In genomic region chr2:4029031-4029747, GRCm38 (mm10) we compare ENCODE assay signal across 15 mouse cellular contexts.
"Had no signal": no experiment of that assay in that cellular context is flagged by ENCODE, and none has a peak within 500 bp of the region (broad histone marks: within the 10 kb centered on the region; RNA-seq: fewer than 3 reads in every experiment).

No protein-coding gene starts in this region.

- H3K9me3 ChIP-seq: limb, embryonic 15.5 days; liver, embryonic 12.5 days; midbrain, embryonic 12.5 days; neural tube, embryonic 13.5 days had no signal

- DNase-seq: kidney, adult 9 months; lung, embryonic 14.5 days; lung, postnatal 10 days; lung, postnatal 4 days; retina, postnatal 1 day; right cerebral cortex, postnatal 4 days; spleen, adult 18-20 months; thymus, adult 18-20 months; thymus, postnatal 14 days had no signal

- H3K36me3 ChIP-seq: limb, embryonic 15.5 days; liver, embryonic 12.5 days; midbrain, embryonic 12.5 days; neural tube, embryonic 13.5 days had no signal

- ATAC-seq: inflammation-experienced regulatory T-cells, adult 6 months; liver, embryonic 12.5 days; midbrain, embryonic 16.5 days had no signal

- H3K4me1 ChIP-seq: liver, embryonic 12.5 days; midbrain, embryonic 12.5 days had no signal

- H3K4me3 ChIP-seq: limb, embryonic 15.5 days; liver, embryonic 12.5 days; midbrain, embryonic 12.5 days; neural tube, embryonic 13.5 days had no signal

- H3K27ac ChIP-seq: limb, embryonic 15.5 days; liver, embryonic 12.5 days; midbrain, embryonic 12.5 days; neural tube, embryonic 13.5 days had no signal

- H3K9ac ChIP-seq: limb, embryonic 15.5 days; liver, embryonic 12.5 days; lung, embryonic 14.5 days; midbrain, embryonic 12.5 days; neural tube, embryonic 13.5 days had no signal

- H3K27me3 ChIP-seq: limb, embryonic 15.5 days; liver, embryonic 12.5 days; midbrain, embryonic 12.5 days; neural tube, embryonic 13.5 days had no signal

- H3K4me2 ChIP-seq: limb, embryonic 15.5 days; liver, embryonic 12.5 days; lung, embryonic 14.5 days; midbrain, embryonic 12.5 days; neural tube, embryonic 13.5 days had no signal
